Mouse (Mus musculus): Measurements from ENCODE around the gene Kifc5b.
"Not testable (repeated sequence)": the region's sequence is repeated elsewhere in the genome, so short reads cannot be mapped to it uniquely, and the experiment has no call there.

Kifc5b gene

GRCm38 (mm10) chr17:26919516-26919915 is 2.6 kb downstream of the Kifc5b start:
- not testable (repeated sequence) for DNase-seq (ENCODE audit: low read depth, low spot score)

DNA sequence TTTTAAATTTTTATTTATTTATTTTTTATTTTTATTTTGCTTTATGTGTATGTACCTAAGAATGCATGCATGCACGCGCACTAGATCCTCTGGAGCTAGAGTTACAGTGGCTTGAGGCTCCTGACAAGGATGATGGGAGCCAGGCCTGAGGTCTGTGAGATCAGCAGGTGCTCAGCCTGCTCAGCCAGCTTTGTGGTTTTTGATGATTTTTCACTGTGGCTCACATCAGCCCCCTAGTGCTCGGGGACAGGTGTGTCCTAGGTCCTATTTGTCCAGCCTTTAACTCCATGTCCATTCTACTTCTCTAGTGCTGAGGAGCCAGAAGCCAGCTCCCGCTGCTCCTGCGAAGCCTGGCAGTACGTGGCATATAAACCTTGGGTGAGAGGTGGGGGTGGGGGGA is 5.5 kb downstream of the Kifc5b start:
- DNase-seq (ENCODE audit: low read depth, low spot score): not testable (repeated sequence)

DNA sequence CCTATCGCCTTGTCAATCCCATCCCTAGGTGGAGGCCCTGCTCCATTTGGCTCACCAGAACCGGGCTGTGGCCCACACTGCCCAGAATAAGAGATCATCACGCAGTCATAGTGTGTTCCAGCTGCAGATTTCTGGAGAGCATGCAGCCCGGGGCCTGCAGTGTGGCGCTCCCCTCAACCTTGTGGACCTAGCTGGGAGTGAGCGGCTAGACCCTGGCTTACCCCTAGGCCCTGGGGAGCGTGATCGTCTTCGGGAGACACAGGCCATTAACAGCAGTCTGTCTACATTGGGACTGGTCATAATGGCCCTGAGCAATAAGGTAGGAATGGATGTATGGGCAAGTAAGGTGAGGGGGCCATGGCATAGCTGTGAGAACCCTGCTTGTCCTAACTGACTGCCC is 8.5 kb downstream of the Kifc5b start:
- DNase-seq (ENCODE audit: low read depth, low spot score): not testable (repeated sequence)

- not testable (repeated sequence) for DNase-seq (ENCODE audit: low read depth, low spot score)
These were observed 14.9 kb downstream of the Kifc5b start for GRCm38 (mm10) chr17:26931795-26932194.

- peak; percentile 74 for DNase-seq (ENCODE audit: low read depth, low spot score)
These were observed 16.0 kb downstream of the Kifc5b start, which contains the start of gene Phf1 for GRCm38 (mm10) chr17:26932839-26933398. Gene Phf1, plus strand, starts transcription at chr17:26933052.

- no peak for DNase-seq (ENCODE audit: low read depth, low spot score)
These were observed 16.5 kb downstream of the Kifc5b start for GRCm38 (mm10) chr17:26933419-26933818.

- DNase-seq (ENCODE audit: low read depth, low spot score): no peak
These were observed 17.3 kb downstream of the Kifc5b start for GRCm38 (mm10) chr17:26933885-26934827.

DNA sequence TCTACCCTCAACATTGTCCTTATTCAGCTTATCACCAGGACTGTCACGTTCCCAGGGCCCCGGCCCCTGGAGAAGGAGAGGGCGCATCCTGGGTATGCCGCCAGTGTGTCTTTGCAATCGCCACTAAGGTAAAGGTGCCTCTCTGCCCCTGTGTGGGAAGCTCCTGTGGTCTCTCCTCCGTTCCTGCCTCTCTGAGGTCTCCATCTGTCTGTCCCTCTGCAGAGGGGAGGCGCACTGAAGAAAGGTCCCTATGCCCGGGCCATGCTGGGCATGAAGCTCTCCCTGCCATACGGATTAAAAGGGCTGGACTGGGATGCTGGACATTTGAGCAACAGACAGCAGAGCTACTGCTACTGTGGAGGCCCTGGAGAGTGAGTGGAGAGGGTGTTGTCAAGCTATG is 18.1 kb downstream of the Kifc5b start:
- DNase-seq (ENCODE audit: low read depth, low spot score): no peak

- DNase-seq (ENCODE audit: low read depth, low spot score): no peak
These were observed 19.6 kb downstream of the Kifc5b start for GRCm38 (mm10) chr17:26936453-26936852.

GRCm38 (mm10) chr17:26936921-26937695 is 20.2 kb downstream of the Kifc5b start:
- no peak for DNase-seq (ENCODE audit: low read depth, low spot score)

DNA sequence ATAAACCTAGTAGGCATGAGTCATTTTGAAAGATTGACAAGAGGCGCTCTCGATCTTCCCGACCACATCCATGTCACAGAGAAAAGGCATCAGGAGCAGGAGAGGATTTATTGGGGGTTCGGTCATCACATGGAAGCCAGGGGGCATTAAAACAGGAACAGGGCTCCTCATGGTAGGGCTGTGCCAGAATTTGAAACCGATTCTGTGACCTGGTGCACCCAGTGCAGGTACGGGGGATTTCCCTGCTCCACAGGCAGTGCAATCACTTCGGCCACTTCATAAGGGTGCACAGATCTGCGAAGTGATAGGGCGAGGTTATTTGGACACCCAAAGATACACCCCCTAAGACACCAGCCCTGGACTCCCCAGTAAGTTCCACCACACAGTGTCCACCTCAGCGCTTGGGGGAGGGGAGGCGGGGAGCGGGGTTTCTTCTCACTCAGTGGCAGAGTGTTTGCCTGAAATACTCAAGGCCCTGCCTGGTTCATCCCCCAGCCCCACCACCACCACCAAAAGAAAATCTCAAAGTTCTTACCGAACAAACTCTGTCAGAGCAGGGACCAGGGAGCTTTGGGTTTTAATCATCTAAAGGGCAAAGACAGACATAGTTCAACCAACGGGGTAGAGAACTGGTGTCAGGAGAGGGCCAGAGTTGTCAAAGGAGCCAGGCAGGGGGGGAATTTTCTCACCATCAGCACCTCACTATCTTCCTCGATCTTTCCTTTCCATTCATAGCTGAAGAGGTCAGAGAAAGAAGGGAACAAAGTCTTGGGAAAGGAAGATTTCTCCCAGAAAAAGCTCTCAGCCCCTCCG is 21.2 kb downstream of the Kifc5b start:
- no peak for DNase-seq (ENCODE audit: low read depth, low spot score)

GRCm38 (mm10) chr17:26938731-26939130 is 21.8 kb downstream of the Kifc5b start:
- DNase-seq (ENCODE audit: low read depth, low spot score): no peak

DNA sequence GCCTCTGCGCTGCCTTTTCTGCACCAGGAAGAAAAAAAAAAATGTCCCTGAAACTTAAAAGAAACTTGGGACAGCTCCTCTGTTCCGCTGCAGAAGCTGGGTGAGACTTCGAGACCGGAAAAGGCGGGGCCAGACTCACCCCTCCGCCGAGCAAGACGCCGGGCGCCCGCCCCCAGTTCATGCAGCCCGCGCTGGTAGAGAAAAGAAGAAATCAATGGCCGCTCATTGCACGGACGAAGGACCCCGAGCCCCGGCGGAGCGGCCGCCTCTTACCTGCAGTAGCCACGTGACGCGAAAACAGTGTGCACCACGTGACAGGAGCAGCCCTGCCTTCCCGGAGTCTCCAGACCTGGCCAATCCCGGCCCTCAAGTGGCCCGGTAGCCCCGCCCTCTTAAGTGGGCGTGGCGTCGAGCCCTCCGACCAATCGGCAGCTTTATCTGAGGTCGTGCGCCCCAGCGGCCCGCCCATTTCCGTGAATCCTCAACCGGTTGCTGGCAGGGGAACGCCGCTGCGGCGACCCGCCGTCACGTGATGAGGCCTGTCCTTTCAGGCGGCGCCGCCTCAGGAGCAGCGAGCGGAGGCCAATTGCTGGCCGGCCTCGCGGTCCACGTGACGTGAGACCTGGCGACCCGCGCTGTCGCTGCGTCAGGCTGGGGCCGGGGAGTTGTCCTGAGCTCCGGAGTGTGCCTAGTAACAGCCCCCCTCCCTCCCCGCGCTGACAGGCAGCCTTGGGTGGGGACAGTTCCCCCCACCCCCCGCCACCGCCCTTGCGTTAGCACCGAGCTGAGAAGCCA is 22.5 kb downstream of the Kifc5b start, which contains the start of gene Cuta:
Gene Cuta (minus strand): TSS at position 392 of the 795 bp plus-strand sequence.
- peak; percentile 99 for DNase-seq (ENCODE audit: low read depth, low spot score)

DNA sequence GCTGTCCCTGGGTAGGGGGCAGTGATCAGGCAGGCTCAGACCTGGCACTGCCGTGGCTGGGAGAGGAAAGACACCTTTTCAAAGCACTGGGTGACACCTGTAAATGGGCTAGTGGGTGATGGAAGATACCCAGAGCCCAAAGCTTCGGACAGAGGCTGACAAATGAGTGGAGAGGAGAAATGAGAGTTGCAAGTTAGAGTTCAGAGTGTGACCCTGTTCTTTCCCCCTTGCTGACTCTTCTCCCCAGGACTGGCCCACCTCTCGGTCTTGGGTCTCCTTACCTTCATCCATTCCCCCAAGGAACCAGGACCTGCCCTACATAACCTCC is 23.0 kb downstream of the Kifc5b start:
- no peak for DNase-seq (ENCODE audit: low read depth, low spot score)

- peak; percentile 76 for DNase-seq (ENCODE audit: low read depth, low spot score)
These were observed 24.3 kb downstream of the Kifc5b start, which contains the start of gene Syngap1 for GRCm38 (mm10) chr17:26941031-26941789. Gene Syngap1, plus strand, starts transcription at chr17:26941253.

DNA sequence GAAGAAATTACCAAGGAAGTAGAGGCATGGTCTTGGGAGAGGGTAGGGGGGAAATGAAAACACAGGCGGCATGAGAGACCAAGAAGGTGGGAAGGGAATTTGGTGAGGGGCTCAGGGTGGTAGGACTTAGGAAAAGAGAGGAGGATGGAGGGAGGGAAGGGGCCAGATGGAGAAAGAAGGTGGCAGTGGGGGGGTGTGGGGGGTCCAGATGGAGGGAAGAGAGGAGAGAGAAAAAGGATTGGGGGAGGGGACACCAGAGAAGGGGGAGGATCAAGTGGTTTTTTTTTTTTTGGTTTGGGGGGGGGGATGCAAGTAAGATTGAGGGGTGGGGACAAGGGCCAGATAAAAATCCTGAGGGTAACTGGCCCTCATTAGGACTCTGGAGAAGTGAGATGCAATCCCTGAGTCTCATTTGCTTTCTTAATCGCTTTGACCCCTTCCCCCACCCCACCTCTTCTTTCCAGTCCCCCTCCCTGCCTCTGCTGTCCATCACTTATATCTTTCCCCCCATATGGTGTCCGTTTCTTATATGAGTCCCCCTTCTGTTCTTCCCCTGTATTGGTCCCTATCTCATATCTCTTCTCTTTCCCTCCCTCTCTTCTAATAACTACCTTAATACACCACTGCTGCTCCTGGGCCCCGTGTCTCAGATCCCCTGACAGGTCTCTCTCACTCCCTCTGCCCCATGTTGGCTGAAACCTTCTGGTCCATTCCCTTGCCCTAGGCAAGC is 25.1 kb downstream of the Kifc5b start:
- no peak for DNase-seq (ENCODE audit: low read depth, low spot score)

GRCm38 (mm10) chr17:26945824-26946495 is 29.1 kb downstream of the Kifc5b start:
- no peak for DNase-seq (ENCODE audit: low read depth, low spot score)

- DNase-seq (ENCODE audit: low read depth, low spot score): no peak
These were observed 29.7 kb downstream of the Kifc5b start for GRCm38 (mm10) chr17:26946567-26946966.

Measured in brain, embryonic 18.5 days (tissue).